Mouse (Mus musculus) right cerebral cortex, postnatal 4 days (tissue): Measurements from ENCODE around the gene Dtd2.

Experiments
- DNase-seq: peaks from one replicate; pipeline ENCODE4 v3.0.0-alpha.2; 2022

Dtd2 gene

DNA sequence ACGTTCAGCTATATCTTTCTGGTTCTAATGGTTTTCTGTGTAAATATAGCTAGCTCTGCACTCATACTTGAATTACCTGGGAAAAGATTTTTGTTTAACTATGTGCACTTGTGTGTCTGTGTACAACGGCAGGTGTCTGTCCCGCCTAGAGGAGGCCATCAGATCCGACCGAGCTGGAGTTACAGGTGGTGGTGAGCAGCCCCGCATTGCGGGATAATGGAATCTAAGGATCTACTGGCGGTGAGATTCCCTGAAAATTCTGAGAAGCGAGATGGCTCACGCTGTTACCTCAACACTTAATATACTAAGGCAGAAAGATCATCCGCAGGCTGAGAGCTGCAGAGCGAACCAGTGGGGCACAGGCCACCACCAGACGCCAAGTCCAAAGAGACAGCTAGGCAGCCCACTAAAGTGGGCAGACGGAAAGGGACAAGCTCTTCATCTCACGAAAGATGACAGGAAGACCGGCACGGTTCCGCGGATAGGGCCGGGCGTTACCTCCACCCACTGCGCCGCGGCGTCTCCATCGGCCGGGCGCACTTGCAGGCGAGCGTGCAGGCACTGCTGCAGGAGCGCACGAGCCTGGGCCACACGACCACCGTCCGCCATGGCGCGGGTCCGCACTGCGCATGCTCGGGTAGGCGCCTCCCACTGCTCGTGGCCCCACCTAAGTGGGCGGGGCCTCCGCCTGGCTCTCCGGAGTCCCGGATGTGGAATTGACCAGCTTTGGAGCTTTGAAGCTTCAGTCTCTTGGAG is at the start of gene Dtd2:
Dtd2 (minus strand) TSS at position 625 of the 756 bp plus-strand sequence.
- DNase-seq = peak; percentile 97

DNA sequence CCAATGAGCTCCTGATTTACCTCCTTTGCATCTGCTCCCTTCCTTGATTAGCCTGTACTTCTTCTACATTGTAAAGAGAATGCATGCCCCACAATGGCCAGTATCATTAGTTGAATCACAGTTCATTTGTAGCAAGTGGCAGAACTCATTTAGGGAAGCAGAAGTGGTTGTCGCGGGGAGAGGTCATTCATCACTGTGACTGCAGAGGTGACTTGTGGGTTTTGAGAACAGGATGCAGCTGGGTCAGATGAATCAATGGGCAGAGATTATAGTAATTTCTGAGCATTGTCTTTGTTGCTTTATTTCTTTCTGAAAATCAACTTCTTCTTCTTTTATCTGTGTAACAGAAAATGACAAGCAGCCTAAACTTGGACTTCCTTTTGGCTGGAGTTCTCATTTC is 43.0 kb upstream of the Dtd2 start:
- DNase-seq = no peak

DNA sequence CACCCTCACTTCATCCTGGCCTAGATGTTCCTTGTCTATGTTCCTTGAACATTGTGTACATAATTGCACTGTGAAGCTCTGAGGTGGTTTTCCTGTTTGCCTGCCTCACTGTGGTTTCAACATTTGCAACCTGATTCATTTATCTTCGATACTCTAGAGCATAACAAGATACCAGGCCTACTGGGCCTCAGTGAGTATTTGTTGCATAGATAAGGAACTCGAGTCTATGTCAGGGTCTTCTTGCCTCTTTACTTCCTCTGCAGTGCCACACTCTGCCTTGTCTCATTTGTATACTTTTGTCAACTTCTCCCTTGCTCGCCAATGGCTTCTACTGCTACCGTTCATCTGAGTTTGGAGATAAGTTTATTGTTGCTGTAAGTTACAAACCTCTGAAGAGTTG is 40.1 kb upstream of the Dtd2 start:
- no peak for DNase-seq

DNA sequence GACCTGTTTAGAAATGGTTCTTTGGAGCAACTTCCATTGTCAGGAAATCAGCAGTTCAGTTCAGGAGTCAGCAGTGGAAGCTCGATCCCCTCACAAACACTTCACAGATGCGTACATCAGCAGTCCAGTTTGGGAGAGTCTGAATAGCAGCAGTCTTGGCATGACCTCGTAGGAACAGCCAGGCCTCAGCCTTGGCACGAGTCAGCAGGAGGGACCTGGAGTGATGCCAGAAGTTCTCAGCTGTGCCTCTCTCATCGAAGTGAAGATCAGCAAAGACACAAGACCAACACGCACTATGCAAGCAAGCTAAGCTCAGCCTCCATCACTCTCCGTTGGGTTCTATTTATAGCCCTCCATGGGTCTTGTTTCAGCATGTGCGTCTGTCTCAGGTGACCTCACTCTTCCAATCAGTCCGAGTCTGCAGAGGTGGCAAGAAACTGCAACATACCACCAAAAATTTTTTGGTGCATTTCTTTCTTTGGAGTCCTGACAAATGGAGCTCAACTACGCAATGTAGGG is 36.6 kb upstream of the Dtd2 start:
- peak; percentile 22 for DNase-seq

DNA sequence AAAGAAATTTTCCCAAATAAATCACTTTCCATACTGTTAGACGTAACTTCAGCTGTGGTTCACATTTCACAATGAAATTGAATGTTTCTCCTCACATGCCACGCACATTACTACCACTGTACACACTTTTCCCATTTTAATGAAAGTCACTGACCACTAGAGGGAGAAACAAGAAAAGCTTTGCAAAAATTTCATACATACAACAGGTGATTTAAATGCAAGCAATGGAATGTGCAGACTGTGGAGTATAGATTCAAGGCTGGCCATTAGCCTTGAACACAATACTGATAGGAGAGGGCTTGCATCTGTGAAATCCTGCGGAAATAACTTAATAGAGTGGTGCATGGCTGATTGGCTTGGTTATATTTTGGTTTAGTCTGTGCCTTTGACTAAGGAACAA is 32.1 kb upstream of the Dtd2 start:
- no peak for DNase-seq

DNA sequence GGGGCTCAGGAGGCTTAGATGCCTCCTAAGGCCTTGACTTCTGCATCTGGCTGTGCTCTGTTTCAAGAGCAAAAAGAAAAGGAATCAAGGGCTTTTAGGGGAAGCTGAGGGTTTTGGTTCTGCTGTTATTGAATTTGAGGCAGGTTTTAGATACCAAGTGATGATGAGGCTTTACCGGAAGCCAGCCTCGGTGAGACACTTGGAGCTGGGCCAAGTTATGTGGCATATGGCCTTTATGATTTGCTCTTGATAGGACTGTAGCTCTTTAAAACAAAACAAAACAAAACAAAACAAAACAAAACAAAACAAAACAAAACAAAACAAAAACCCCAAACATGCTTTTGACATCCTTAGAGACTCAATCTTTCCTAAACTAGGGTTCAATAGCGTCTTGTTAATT is 28.7 kb upstream of the Dtd2 start:
- no peak for DNase-seq

DNA sequence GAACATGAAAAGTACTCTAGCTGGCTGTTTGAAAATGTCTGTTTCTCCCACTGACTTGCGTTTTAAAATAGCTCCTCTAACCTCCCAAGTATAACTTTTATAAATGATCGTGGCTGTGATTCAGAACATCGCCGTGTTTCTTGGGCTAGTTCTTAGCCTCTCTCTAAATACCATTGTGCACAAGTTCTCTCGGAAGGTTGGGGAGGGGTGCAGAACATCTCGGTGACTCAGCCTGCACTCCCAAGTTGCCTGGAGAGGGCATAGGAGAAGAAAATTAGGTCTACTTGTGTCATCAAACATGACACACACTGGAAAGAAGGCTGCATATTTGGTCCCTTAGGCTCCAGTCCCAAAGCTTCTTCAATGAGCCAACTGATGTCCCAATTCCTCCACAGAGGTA is 26.0 kb upstream of the Dtd2 start:
- DNase-seq = no peak

DNA sequence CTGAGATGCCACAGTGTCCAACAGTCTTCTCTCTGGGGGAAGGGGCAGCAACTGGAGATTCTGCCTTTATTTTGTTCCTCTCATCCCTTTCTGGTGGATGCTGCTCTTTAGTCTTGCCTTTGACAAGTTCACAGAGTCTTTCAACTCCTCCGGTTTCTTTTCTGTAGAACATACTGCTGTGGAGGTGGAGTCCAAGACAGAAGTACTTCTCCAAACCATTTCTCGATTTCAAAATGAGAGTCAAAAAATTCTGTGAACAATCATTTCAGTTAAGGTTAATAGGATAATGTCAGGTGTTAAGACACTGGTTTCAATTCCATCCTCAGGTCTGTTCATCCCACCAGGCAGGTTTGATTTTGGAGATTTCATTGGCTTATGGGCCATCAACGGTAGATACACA is 21.7 kb upstream of the Dtd2 start, which contains the start of gene Gpr33:
Gpr33 (minus strand) TSS at position 101 of the 400 bp plus-strand sequence.
- DNase-seq = no peak

DNA sequence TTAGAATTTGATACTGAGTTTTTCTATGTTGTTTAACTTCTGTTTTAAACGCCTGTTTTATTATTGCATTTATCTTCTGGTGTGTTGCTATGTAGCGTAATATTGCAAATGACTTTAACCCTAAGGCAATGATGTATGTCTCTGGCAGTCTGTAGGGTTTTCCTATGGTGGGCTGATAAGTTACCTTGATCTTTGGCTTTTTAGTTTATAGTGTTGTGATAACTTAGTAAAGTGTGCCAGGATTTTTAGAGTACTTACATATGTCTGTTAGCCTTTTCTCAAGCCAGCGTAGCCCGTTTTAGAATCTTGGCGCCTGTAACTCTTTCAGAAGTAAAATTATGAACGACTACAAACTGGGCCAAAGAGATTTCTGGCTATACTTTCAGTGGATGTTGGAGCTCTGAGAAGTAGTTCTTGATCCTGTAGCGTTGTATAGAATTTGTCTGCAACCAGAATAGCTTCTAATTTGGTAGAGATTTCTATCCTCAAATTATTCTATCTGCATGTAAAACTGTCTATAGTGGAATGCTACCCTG is 8.3 kb upstream of the Dtd2 start:
- no peak for DNase-seq

DNA sequence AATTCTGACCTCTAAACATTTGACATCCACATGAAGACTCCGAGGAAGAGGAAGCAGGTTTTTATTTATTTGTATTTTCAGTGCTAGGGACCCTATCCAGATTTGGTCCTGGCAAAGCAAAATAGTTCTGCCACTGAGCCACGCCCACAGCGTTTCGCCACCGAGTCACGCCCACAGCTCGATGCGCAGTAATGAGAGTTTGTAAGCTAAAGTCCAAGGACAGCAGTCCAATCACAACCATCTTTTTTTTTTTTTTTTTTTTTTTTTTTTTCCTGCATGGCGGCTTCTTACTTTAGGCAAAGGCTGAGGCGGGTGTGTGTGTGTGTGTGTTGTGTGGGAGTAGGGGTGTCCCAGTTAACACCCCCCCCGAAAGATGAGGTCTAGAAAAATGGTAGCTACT is 7.7 kb upstream of the Dtd2 start:
- DNase-seq = no peak

DNA sequence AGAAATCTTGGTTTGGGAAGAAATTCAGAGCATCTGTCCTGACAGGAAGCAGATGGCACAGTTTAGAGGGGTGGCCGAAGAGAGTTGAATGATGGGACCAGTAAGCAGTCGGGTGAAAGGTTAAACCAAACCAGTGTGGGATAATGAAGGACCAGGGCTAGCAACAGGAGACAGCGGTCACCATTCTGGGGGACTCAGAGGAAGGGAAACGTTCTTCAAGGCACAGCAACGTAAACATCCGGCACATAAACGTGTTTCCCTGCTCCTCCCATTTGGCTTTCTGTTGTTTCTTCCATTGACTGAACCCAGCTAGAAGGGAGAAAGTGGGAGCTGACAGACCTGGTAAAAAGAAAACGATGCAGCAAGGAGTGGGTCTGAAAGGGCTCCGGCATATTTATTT is 7.0 kb upstream of the Dtd2 start:
- DNase-seq = no peak

DNA sequence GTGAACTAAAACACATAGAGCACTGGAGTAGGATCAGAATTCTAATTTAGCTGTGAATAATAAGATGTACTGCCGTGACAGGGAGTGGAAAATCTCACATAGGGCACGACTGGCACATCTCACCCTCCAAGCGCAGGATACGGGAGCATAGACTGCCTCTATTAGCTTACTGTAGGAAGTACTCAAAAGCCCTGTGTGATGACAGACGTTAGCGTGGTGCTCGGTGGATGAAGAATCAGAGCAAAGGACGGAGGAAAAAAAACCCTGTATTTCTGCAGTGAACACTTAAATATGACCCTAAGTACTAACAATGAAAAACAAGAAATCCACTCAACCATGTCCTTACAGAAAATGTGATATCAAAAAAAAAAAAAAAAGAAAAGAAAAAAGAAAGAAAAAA is 5.9 kb upstream of the Dtd2 start:
- DNase-seq = no peak

DNA sequence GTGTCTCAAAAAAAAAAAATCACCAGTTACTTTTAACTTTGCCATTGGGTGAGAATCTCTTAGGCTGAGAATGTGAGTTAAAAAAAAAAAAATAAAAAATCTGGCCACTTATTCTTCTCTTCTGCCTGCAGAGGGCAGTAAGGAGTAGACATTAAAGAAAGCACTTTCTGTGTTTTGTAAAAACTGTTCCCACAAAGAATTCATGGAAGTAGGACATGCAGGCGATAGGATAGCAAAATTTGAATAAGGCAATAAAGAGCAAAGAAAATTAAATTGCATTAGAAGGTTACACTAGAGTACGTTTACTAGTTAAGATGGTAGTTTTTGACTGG is 4.3 kb upstream of the Dtd2 start:
- DNase-seq = no peak

DNA sequence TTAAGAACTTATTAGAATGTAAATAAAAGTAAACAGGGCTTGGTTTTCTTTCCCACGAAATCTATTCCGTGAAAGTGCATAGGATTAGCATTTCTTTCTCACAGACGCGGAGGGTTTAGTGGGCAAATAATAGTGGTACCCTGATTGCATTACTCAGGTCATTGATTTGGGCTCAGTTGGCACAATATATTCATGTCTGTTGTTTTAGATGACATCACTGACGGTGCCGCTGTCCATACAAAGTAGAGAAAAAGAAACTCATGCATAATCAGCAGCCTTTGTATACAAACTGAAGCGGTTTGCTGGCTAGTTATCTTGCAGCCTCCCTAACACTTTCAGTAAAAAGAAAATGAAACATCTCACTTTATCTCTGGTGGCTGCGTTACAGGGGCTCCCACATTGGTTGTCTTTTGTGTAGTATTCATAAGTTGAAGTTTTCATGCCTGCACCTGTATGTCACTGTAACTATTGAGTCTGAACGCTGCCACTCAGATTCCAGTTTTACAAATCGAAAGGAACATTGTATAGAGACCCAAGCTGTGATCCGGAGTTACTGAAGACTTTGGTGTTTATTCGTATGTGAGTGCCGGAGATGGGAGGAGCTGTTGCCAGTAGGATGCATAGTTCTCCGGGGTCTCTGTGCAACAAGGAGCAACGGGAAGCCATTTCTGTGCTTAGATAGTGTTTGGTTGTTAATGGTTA is 3.8 kb upstream of the Dtd2 start:
- DNase-seq = no peak

DNA sequence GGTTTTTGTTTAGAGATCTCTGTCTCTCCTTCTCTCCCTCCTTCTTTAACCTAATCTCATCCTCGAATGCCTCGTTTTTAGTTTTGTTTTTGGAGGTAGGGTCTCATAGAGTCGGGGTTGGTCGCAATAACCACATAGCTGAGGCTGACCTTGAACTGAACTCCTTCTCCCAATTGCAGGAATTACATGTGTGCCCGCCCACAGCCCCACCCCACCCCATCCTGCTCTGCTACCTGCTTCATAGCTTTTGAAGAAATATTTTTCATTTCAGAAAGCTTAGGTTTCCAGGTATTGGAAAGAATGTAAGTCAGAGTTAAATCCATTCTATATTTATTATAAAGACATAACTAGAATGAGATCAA is 313 bp upstream of the Dtd2 start:
- DNase-seq = no peak

DNA sequence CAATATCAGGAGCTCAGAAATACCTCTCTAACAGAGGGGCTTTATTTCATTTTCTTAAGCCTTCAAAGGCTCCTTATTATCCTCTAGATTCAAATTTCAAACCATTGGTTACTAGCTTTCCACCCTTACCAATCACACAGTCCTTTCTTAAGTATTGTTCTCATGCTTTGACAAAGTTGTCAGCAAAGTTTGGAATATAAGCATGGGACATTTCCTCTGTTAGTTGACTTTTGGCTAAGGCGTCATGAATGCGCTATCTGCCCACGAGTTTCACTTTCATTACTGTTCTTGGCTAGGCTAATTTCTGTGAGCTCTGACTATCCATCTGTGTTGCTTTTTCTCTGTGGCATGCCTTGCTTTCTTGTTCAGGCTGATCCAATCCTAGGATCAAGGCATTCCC is 3.6 kb downstream of the Dtd2 start:
- DNase-seq = no peak

DNA sequence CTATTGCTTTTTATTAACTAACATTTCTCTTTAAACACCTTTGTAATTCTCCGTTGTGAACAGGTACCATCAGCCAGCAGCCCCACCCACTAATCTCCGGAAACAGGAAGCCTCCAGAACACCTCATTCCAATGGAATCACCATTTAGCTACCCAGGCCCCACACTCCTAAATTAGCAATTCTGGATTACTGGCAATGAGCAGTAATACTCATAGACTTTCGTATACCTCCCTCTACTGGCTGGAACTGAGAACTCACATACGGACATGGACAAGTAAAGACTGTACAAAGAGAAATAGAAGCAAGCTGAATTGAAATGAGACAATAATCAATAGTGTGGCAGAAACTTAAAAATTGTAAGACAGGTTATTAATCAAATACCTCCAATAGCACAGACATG is 4.8 kb downstream of the Dtd2 start:
- DNase-seq = peak; percentile 41

DNA sequence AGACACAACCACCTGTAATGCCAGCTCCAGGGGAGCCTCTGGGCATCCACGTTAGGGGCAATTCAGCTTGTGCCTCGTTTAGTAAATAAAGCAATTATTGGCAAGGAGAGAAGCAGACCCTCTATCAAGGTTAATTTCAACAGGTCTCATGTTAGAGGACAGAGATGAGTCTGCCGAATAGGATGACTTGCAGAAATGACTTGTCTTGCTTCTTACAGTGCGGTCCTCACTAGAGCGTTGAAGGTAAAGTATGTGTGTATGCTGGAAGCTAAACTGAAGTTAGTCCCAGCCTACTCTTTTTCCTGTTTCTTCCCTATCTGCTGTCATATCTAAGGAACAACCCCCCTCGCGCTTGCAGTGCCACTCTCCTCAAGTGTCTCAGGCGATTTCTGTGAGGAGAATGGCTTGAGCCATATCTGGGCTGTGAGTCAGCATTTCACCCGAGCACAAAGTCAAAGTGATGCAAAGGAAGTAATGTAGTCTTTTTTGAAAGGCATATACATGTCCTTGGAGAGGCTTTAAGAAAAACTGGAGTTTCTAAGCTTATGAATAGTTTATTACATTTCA is 7.9 kb downstream of the Dtd2 start:
- no peak for DNase-seq

DNA sequence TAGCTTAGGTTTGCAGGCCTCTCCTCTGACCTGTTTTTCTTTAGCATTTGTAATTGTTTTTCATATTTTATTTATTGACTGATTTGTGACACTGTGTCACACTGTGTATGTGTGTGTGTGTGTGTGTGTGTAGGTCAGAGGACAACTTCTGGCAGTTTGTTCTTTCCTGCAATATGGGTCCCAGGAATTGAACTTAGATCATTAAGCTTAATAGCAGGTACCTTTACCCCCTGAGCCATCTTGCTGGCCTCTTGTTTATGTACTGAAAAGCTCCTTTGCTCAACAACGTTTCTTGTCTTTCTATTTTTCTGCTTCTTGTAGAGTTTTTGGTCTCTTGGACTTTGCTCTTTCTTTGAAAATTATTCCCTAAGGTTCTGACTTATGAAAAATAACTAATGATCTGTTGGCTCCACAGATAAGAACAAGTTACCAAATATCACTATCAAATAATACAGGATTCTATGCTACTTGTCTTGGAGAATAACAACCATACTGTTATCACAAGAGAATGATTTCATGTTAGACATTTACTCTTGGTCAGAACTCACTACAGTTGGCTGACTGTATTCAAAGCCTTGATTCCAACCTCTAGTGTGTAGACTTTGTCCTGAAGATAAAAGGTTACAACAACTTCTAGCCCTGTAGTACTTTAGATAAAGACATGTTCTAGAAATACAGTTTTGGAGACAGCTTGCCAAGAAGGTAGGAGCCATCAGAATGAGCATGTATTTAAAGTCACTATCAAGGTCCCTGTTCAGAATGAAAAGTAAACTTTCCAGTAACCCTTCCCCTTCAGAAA is 10.4 kb downstream of the Dtd2 start:
- no peak for DNase-seq

DNA sequence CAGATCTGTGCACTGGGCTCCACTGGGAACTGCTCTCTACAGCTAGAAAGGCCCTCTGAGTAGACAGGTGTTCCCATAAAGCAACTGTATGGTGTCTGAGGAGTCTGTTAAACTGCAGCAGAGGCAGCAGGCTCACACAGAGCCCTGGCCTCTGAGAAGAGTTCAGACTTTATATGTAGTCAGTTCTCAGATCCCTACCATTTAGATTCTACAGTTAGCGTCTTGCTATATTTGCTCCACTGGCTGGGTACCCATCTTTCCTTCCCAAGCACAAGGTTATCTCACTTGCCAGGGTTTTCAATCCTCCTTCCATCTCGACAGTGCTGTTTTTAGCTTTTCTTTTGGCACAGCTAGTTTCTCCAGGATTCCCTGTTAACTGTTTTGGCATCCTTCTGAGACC is 15.7 kb downstream of the Dtd2 start:
- DNase-seq = no peak

DNA sequence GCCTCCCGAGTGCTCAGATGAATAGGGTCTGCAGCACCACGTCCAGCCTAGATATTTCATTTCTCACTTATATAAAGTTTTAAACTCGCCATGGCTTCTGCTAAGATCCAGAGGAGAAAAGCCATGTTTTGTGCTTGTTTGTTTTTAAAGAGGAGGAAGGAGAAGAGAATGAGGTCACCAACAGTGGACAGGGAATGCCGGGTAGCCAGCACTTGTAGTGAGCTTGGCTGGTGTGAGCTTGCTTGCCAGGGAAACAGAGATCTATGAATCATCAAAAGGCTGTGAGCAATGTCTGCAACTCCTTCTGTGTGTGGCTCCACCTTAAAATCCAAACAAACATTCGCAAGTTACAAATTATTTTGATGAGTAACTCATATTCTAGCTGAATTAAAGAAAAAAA is 17.8 kb downstream of the Dtd2 start:
- no peak for DNase-seq

DNA sequence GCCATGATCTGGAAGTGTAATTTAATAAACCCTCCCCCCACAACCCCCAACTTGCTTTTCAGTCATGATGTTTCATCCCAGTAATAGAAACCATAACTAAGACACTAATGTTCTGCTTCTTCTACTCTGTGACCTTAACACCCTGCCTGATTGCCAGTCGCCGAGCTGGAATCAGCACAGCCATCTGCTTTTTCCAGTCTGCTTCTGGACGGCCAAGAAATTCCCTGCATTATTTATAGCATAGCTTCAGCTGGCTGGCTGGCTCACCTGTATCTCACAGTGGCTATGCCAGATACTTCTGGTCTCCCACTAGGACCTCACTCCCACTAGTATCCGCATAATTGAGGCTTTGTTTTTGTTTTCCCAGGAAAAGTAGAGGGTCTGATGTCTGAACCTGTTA is 20.5 kb downstream of the Dtd2 start:
- no peak for DNase-seq

DNA sequence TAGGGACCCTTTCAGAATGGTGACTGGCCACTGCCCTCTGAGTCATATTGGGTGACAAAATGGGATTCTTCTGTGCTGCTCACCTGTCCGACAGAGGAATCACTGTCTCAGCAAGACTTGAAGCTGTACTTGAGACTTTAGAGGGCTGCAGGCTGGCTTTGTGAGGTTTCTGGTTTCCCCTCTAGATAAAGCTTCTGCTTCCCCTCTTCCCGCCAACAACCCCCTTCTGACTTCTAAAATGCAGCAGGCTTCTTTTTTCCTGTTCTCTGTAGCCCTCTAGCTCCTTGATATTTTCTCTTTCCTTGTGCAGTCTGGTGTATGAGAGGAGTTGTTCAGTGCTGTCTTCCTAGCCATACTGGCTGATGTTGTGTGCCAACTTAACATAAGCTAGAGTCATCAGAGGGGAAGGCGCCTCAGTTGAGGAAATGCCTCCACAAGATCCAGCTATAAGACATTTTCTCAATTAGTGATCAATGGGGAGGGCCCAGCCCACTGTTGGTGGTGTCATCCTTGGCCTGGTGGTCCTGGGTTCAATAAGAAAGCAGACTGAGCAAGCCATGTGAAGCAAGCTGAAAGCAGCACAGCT is 21.0 kb downstream of the Dtd2 start:
- DNase-seq = no peak
